12 mouse cellular contexts compared by ENCODE assay signal in genomic region chr9:117136410-117136809, GRCm38 (mm10).
"Had no signal": no experiment of that assay in that cellular context is flagged by ENCODE, and none has a peak within 500 bp of the region (broad histone marks: within the 10 kb centered on the region; RNA-seq: fewer than 3 reads in every experiment).

No protein-coding gene starts in this region.

- H3K27me3 ChIP-seq: limb, embryonic 15.5 days; liver, embryonic 12.5 days; midbrain, embryonic 12.5 days; neural tube, embryonic 15.5 days had no signal

- H3K4me1 ChIP-seq: limb, embryonic 15.5 days; liver, embryonic 12.5 days; midbrain, embryonic 12.5 days had no signal

- H3K4me2 ChIP-seq: limb, embryonic 15.5 days; liver, embryonic 12.5 days; lung, embryonic 14.5 days; midbrain, embryonic 12.5 days; neural tube, embryonic 15.5 days had no signal

- H3K36me3 ChIP-seq: limb, embryonic 15.5 days; liver, embryonic 12.5 days; midbrain, embryonic 12.5 days; neural tube, embryonic 15.5 days had no signal

- DNase-seq: kidney, postnatal 14 days; lung, embryonic 14.5 days; lung, postnatal 10 days; lung, postnatal 4 days; thymus, postnatal 4 days had no signal

- H3K4me3 ChIP-seq: limb, embryonic 15.5 days; liver, embryonic 12.5 days; midbrain, embryonic 12.5 days; neural tube, embryonic 15.5 days had no signal

- ATAC-seq: intestine, postnatal 0 days; liver, embryonic 12.5 days; midbrain, embryonic 16.5 days had no signal

- H3K9ac ChIP-seq: limb, embryonic 15.5 days; liver, embryonic 12.5 days; lung, embryonic 14.5 days; midbrain, embryonic 12.5 days; neural tube, embryonic 15.5 days had no signal

- H3K27ac ChIP-seq: limb, embryonic 15.5 days; liver, embryonic 12.5 days; midbrain, embryonic 12.5 days; neural tube, embryonic 15.5 days; stomach, postnatal 0 days had no signal

- H3K9me3 ChIP-seq: limb, embryonic 15.5 days; liver, embryonic 12.5 days; midbrain, embryonic 12.5 days; neural tube, embryonic 15.5 days had no signal
